Mouse (Mus musculus): Measurements from ENCODE around the gene Tcf19. TPM values are rescaled to one million over a fixed set of nuclear protein-coding genes. Genes with fewer than 3 reads are reported as not detected.

Tcf19 gene
- total and polyA plus RNA-seq, 3 experiments = 29.7 to 38.4 (median 37.7) TPM

- H3K4me3 ChIP-seq (replicated peaks in 1 of 3; ENCODE audit: low read depth in 2 of 3, low read length in 2 of 3, poor library complexity in 1 of 3) = no peak overlapping the region
- no peak overlapping the region for H3K27ac ChIP-seq (ENCODE audit: insufficient read depth, low read depth)
- H3K4me1 ChIP-seq (ENCODE audit: control insufficient read depth in 1 of 2, insufficient read depth in 2 of 2) = no peaks in the 10 kb centered on the region
- TF ChIP-seq PAX5 (IDR thresholded peaks at IDR 0.05; ENCODE audit: low read length) (no peak), HCFC1 (IDR thresholded peaks at IDR 0.05; ENCODE audit: low read depth, low read length) (no peak), TBP (conservative IDR thresholded peaks at IDR 0.05; ENCODE audit: low read depth, low read length) (no peak), EP300 (IDR thresholded peaks at IDR 0.05; ENCODE audit: low read length) (no peak), MYC (IDR thresholded peaks at IDR 0.05; ENCODE audit: low read depth, low read length) (no peak), NRF1 (IDR thresholded peaks at IDR 0.05; ENCODE audit: low read depth, low read length) (no peak), RAD21 (IDR thresholded peaks at IDR 0.05; ENCODE audit: low read depth, low read length) (no peak), KAT2A (IDR thresholded peaks at IDR 0.05; ENCODE audit: insufficient replicate concordance, low read length) (no peak), MXI1 (IDR thresholded peaks at IDR 0.05; ENCODE audit: low read depth, low read length) (no peak), MAZ (IDR thresholded peaks at IDR 0.05; ENCODE audit: low read depth, low read length) (no peak), MAX (IDR thresholded peaks at IDR 0.05; ENCODE audit: low read length) (no peak), IRF4 (IDR thresholded peaks at IDR 0.05; ENCODE audit: low read depth, low read length) (no peak), UBTF (IDR thresholded peaks at IDR 0.05; ENCODE audit: low read depth, low read length) (no peak)
- no peaks in the 10 kb centered on the region for H3K36me3 ChIP-seq (replicated peaks in 1 of 2; ENCODE audit: control insufficient read depth in 1 of 2, insufficient read depth in 1 of 2, low read length in 1 of 2)
- no peak for DNase-seq (ENCODE audit: extremely low read depth)
- H3K79me2 ChIP-seq (replicated peaks; ENCODE audit: control insufficient read depth, extremely low read depth, insufficient read depth, poor library complexity, severe bottlenecking) = no peaks in the 10 kb centered on the region
- H3K27me3 ChIP-seq (replicated peaks) = peaks cover 5% of the 10 kb centered on the region
- in situ Hi-C loops (cut with MboI; ENCODE audit: low pct_ligation_motif_present, low pct_unique_long_range_greater_than_20kb, low sequenced_read_pairs) = no loop called here
- H3K4me2 ChIP-seq (ENCODE audit: insufficient read depth, low read depth, poor library complexity, severe bottlenecking) = no peak overlapping the region
- no peak overlapping the region for H3K9ac ChIP-seq (ENCODE audit: insufficient read depth, low read depth)
- dilution Hi-C loops (cut with MboI; ENCODE audit: extremely low pct_ligation_motif_present, extremely low pct_unique_long_range_greater_than_20kb, low sequenced_read_pairs) = no loop called here
- H3K9me3 ChIP-seq (replicated peaks; ENCODE audit: low read length) = no peaks in the 10 kb centered on the region
These were observed 19.5 kb downstream of the Tcf19 start for GRCm38 (mm10) chr17:35497124-35497523.

DNA sequence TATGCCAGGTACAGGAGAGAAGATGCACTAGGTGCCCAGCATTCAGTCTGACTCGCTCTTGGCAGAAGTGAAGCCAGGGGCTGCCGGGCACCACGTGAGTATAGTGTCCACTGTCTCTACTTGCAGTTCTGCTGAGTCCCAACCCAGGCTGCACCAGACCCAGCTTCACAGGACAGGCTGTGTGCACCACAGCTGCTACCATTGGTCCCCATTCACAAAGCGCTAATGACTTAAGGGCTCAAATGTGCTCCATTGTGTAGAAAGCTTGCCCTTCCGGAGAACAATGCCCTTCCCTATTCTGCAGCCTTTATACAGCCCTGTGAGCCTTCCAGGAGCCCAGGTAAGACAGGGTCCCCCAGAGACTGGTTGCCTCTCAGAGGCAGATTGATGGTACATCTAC, 26.3 kb downstream of the Tcf19 start:
- Histone ChIP-seq H3K9me3 (replicated peaks; ENCODE audit: low read length) (no peaks in the 10 kb centered on the region), H3K4me3 (replicated peaks in 1 of 3; ENCODE audit: low read depth in 2 of 3, low read length in 2 of 3, poor library complexity in 1 of 3) (no peak overlapping the region), H3K9ac (ENCODE audit: insufficient read depth, low read depth) (no peak overlapping the region), H3K27me3 (replicated peaks) (no peaks in the 10 kb centered on the region), H3K79me2 (replicated peaks; ENCODE audit: control insufficient read depth, extremely low read depth, insufficient read depth, poor library complexity, severe bottlenecking) (no peaks in the 10 kb centered on the region), H3K4me2 (ENCODE audit: insufficient read depth, low read depth, poor library complexity, severe bottlenecking) (no peak overlapping the region), H3K36me3 (replicated peaks in 1 of 2; ENCODE audit: control insufficient read depth in 1 of 2, insufficient read depth in 1 of 2, low read length in 1 of 2) (no peaks in the 10 kb centered on the region), H3K4me1 (ENCODE audit: control insufficient read depth in 1 of 2, insufficient read depth in 2 of 2) (no peaks in the 10 kb centered on the region), H3K27ac (ENCODE audit: insufficient read depth, low read depth) (no peak overlapping the region)
- TF ChIP-seq ELF1 (IDR thresholded peaks at IDR 0.05; ENCODE audit: low read depth, low read length) (no peak), UBTF (IDR thresholded peaks at IDR 0.05; ENCODE audit: low read depth, low read length) (no peak)
- dilution Hi-C loops (cut with MboI; ENCODE audit: extremely low pct_ligation_motif_present, extremely low pct_unique_long_range_greater_than_20kb, low sequenced_read_pairs) = no loop called here
- DNase-seq (ENCODE audit: extremely low read depth) = no peak
- in situ Hi-C loops (cut with MboI; ENCODE audit: low pct_ligation_motif_present, low pct_unique_long_range_greater_than_20kb, low sequenced_read_pairs) = no loop called here

- DNase-seq (ENCODE audit: extremely low read depth) = no peak
- Histone ChIP-seq H3K79me2 (replicated peaks; ENCODE audit: control insufficient read depth, extremely low read depth, insufficient read depth, poor library complexity, severe bottlenecking) (no peaks in the 10 kb centered on the region), H3K27me3 (replicated peaks) (no peaks in the 10 kb centered on the region), H3K36me3 (replicated peaks in 1 of 2; ENCODE audit: control insufficient read depth in 1 of 2, insufficient read depth in 1 of 2, low read length in 1 of 2) (no peaks in the 10 kb centered on the region), H3K27ac (ENCODE audit: insufficient read depth, low read depth) (no peak overlapping the region), H3K4me2 (ENCODE audit: insufficient read depth, low read depth, poor library complexity, severe bottlenecking) (no peak overlapping the region), H3K9ac (ENCODE audit: insufficient read depth, low read depth) (no peak overlapping the region), H3K4me1 (ENCODE audit: control insufficient read depth in 1 of 2, insufficient read depth in 2 of 2) (peaks cover 0 to 3% of the 10 kb centered on the region in 2 experiments; a peak in 1 of 4 replicates), H3K9me3 (replicated peaks; ENCODE audit: low read length) (no peaks in the 10 kb centered on the region), H3K4me3 (replicated peaks in 1 of 3; ENCODE audit: low read depth in 2 of 3, low read length in 2 of 3, poor library complexity in 1 of 3) (no peak overlapping the region)
- TF ChIP-seq MXI1 (IDR thresholded peaks at IDR 0.05; ENCODE audit: low read depth, low read length) (no peak), SIN3A (IDR thresholded peaks at IDR 0.05; ENCODE audit: low read length) (no peak), NRF1 (IDR thresholded peaks at IDR 0.05; ENCODE audit: low read depth, low read length) (no peak), KAT2A (IDR thresholded peaks at IDR 0.05; ENCODE audit: insufficient replicate concordance, low read length) (no peak), HCFC1 (IDR thresholded peaks at IDR 0.05; ENCODE audit: low read depth, low read length) (no peak), JUN (IDR thresholded peaks at IDR 0.05; ENCODE audit: insufficient read depth, low read depth, low read length) (no peak), CHD2 (IDR thresholded peaks at IDR 0.05; ENCODE audit: low read length) (no peak), MEF2A (IDR thresholded peaks at IDR 0.05; ENCODE audit: borderline replicate concordance, low read depth, low read length) (no peak), ZMIZ1 (IDR thresholded peaks at IDR 0.05; ENCODE audit: low read depth, low read length) (no peak), GABPA (IDR thresholded peaks at IDR 0.05; ENCODE audit: insufficient replicate concordance, low read depth, low read length) (no peak)
- in situ Hi-C loops (cut with MboI; ENCODE audit: low pct_ligation_motif_present, low pct_unique_long_range_greater_than_20kb, low sequenced_read_pairs) = no loop called here
- dilution Hi-C loops (cut with MboI; ENCODE audit: extremely low pct_ligation_motif_present, extremely low pct_unique_long_range_greater_than_20kb, low sequenced_read_pairs) = no loop called here
These were observed 28.6 kb downstream of the Tcf19 start for GRCm38 (mm10) chr17:35488041-35488440.

Measured in CH12.LX (cell line).